Mouse (Mus musculus): Measurements from ENCODE around the gene Ubxn11. TPM values are rescaled to one million over a fixed set of nuclear protein-coding genes. Genes with fewer than 3 reads are reported as not detected.

The Ubxn11 gene
- polyA plus RNA-seq, 1 experiment from 2014 or later, result 1.3 TPM

Other genes starting within 250 kb of the Ubxn11 start
- 69.9 and 79.4 TPM in 2 replicates for gene Rps6ka1, start 214.8 kb upstream of the Ubxn11 start, polyA plus RNA-seq (2015; fragmentation: Nextera tagmentation; extraction: Ambion mirVana)
- gene Hmgn2, start 133.9 kb upstream of the Ubxn11 start, polyA plus RNA-seq (2015; fragmentation: Nextera tagmentation; extraction: Ambion mirVana), result 517 and 560 TPM in 2 replicates
- gene Dhdds, start 101.7 kb upstream of the Ubxn11 start, polyA plus RNA-seq (2015; fragmentation: Nextera tagmentation; extraction: Ambion mirVana), result 17.4 and 20.2 TPM in 2 replicates
- gene Lin28a, start 83.7 kb upstream of the Ubxn11 start, polyA plus RNA-seq (2015; fragmentation: Nextera tagmentation; extraction: Ambion mirVana), result 1.1 and 1.5 TPM in 2 replicates
- gene Zfp683, start 48.7 kb upstream of the Ubxn11 start, polyA plus RNA-seq (2015; fragmentation: Nextera tagmentation; extraction: Ambion mirVana), result not detected in 2 replicates
- 0.61 and 0.68 TPM in 2 replicates for gene Crybg2, start 41.8 kb upstream of the Ubxn11 start, polyA plus RNA-seq (2015; fragmentation: Nextera tagmentation; extraction: Ambion mirVana)
- 56.1 and 56.8 TPM in 2 replicates for gene Cd52, start 7.5 kb upstream of the Ubxn11 start, polyA plus RNA-seq (2015; fragmentation: Nextera tagmentation; extraction: Ambion mirVana)
- gene Sh3bgrl3, start 26.2 kb downstream of the Ubxn11 start, polyA plus RNA-seq (2015; fragmentation: Nextera tagmentation; extraction: Ambion mirVana), result 142 and 161 TPM in 2 replicates
- gene Cep85, start 84.5 kb downstream of the Ubxn11 start, polyA plus RNA-seq (2015; fragmentation: Nextera tagmentation; extraction: Ambion mirVana), result 42.3 and 47.7 TPM in 2 replicates
- gene Gm7534, start 100.4 kb downstream of the Ubxn11 start, polyA plus RNA-seq (2015; fragmentation: Nextera tagmentation; extraction: Ambion mirVana), result not detected in 2 replicates
- not detected in 2 replicates for gene Catsper4, start 124.8 kb downstream of the Ubxn11 start, polyA plus RNA-seq (2015; fragmentation: Nextera tagmentation; extraction: Ambion mirVana)
- gene Cnksr1, start 135.8 kb downstream of the Ubxn11 start, polyA plus RNA-seq (2015; fragmentation: Nextera tagmentation; extraction: Ambion mirVana), result 0.06 and 0.07 TPM in 2 replicates
- 0.11 and 0.13 TPM in 2 replicates for gene E130218I03Rik, start 141.1 kb downstream of the Ubxn11 start, polyA plus RNA-seq (2015; fragmentation: Nextera tagmentation; extraction: Ambion mirVana)
- gene Zfp593, start 143.0 kb downstream of the Ubxn11 start, polyA plus RNA-seq (2015; fragmentation: Nextera tagmentation; extraction: Ambion mirVana), result 4.0 and 4.5 TPM in 2 replicates
- gene Gm30191, start 144.4 kb downstream of the Ubxn11 start, polyA plus RNA-seq (2015; fragmentation: Nextera tagmentation; extraction: Ambion mirVana), result not detected in 2 replicates
- gene Grrp1, start 151.5 kb downstream of the Ubxn11 start, polyA plus RNA-seq (2015; fragmentation: Nextera tagmentation; extraction: Ambion mirVana), result 0.78 and 0.79 TPM in 2 replicates
- 10.4 and 11.9 TPM in 2 replicates for gene Pdik1l, start 185.3 kb downstream of the Ubxn11 start, polyA plus RNA-seq (2015; fragmentation: Nextera tagmentation; extraction: Ambion mirVana)
- gene Trim63, start 212.6 kb downstream of the Ubxn11 start, polyA plus RNA-seq (2015; fragmentation: Nextera tagmentation; extraction: Ambion mirVana), result 0.25 and 0.28 TPM in 2 replicates
- gene Slc30a2, start 240.6 kb downstream of the Ubxn11 start, polyA plus RNA-seq (2015; fragmentation: Nextera tagmentation; extraction: Ambion mirVana), result 0.02 and 0.12 TPM in 2 replicates